Mouse (Mus musculus) cerebellum, adult 2 months (tissue): ENCODE measurements at regions not wholly inside any gene's neighbourhood (a gene's known extent, or its start where the extent isn't known, plus 50 kb on each side); places are given as distances from the start of the nearest gene placed in this dataset.

Source experiments
- DNase-seq, 2 experiments: peaks; one replicate each; pipeline ENCODE4 v3.0.0; 2021
- H3K27ac ChIP-seq: fragments of 200-500 bp; 2 replicates; pipeline ENCODE4 v1.5.1; 2012; ENCODE audit warnings: low read length, control low read depth, inconsistent platforms; ENCODE audit not compliant: insufficient read depth
- H3K27me3 ChIP-seq: fragments of 200-500 bp; 2 replicates; pipeline ENCODE4 v1.6.1; 2012; ENCODE audit warnings: inconsistent platforms, mild to moderate bottlenecking, low read length, moderate library complexity; ENCODE audit not compliant: control insufficient read depth, insufficient read depth
- H3K4me1 ChIP-seq: fragments of 200-500 bp; 2 replicates; pipeline ENCODE4 v1.6.1; 2011; ENCODE audit warnings: low read length; ENCODE audit not compliant: control insufficient read depth, insufficient read depth
- H3K4me3 ChIP-seq: fragments of 200-500 bp; replicated peaks from 2 replicates; pipeline ENCODE3; 2011; ENCODE audit warnings: mild to moderate bottlenecking, low read depth, low read length, control low read depth; ENCODE audit not compliant: insufficient read depth
- CTCF ChIP-seq: fragments of 200-500 bp; IDR thresholded peaks from 2 replicates; pipeline ENCODE4 v1.5.1; 2011; ENCODE audit warnings: low read depth, mild to moderate bottlenecking, control low read depth, low read length, moderate library complexity, borderline replicate concordance; ENCODE audit not compliant: insufficient read depth
- POLR2A ChIP-seq: fragments of 200-500 bp; IDR thresholded peaks from 2 replicates; pipeline ENCODE4 v1.6.1; 2011; ENCODE audit warnings: low read length, control low read depth, borderline replicate concordance; ENCODE audit not compliant: insufficient read depth
- whole genome bisulfite sequencing: fragments of 180-500 bp; shearing (Covaris S2); methylation state at CpG from one replicate; pipeline ENCODE4 v1.1.7; 2018; 5-methylcytosine and 5-hydroxymethylcytosine counted together

GRCm38 (mm10) chr8:89261163-89261812 is 217.3 kb upstream of the Sall1 start:
- TF ChIP-seq CTCF (no peak), POLR2A (no peak)
- Histone ChIP-seq H3K4me3 (no peak overlapping the region), H3K27me3 (no peaks in the 10 kb centered on the region; the same call in 1 of the 2 replicates), H3K4me1 (no peaks in the 10 kb centered on the region), H3K27ac (no peak overlapping the region)
- DNase-seq, result no peak
- 81% methylated on average over 15 of the region's 15 CpGs for WGBS

- WGBS, result 81% methylated on average over 5 of the region's 5 CpGs
- Histone ChIP-seq H3K4me1 (no peaks in the 10 kb centered on the region), H3K27ac (no peak overlapping the region), H3K27me3 (no peaks in the 10 kb centered on the region), H3K4me3 (no peak overlapping the region)
- no peak for TF ChIP-seq POLR2A
- TF ChIP-seq CTCF, result no peak
- no peak for DNase-seq
Observed at GRCm38 (mm10) chr8:89259881-89260280, 215.9 kb upstream of the Sall1 start.

- Histone ChIP-seq H3K4me3 (no peak overlapping the region), H3K27me3 (no peaks in the 10 kb centered on the region), H3K4me1 (no peaks in the 10 kb centered on the region), H3K27ac (no peak overlapping the region)
- DNase-seq, result no peak
- WGBS, result 74% methylated on average over 4 of the region's 4 CpGs
- TF ChIP-seq POLR2A, result no peak
- TF ChIP-seq CTCF, result no peak
Observed at GRCm38 (mm10) chr8:89246342-89246741, 202.4 kb upstream of the Sall1 start.

GRCm38 (mm10) chr8:89245131-89245751 is 201.3 kb upstream of the Sall1 start:
- TF ChIP-seq POLR2A, result no peak
- TF ChIP-seq CTCF, result no peak
- no peak overlapping the region for H3K4me3 ChIP-seq
- H3K27ac ChIP-seq, result no peak overlapping the region
- WGBS, result 31% methylated on average over 25 of the region's 25 CpGs
- H3K27me3 ChIP-seq, result no peaks in the 10 kb centered on the region; the same call in 1 of the 2 replicates
- no peaks in the 10 kb centered on the region for H3K4me1 ChIP-seq
- DNase-seq, result no peak

GRCm38 (mm10) chr8:89241686-89242085 is 197.7 kb upstream of the Sall1 start:
- no peak for TF ChIP-seq POLR2A
- TF ChIP-seq CTCF, result no peak
- no peak overlapping the region for H3K27ac ChIP-seq
- H3K4me1 ChIP-seq, result no peaks in the 10 kb centered on the region
- DNase-seq, result no peak
- no peak overlapping the region for H3K4me3 ChIP-seq
- WGBS, result 81% methylated on average over 5 of the region's 5 CpGs
- H3K27me3 ChIP-seq, result no peaks in the 10 kb centered on the region; the same call in 1 of the 2 replicates

GRCm38 (mm10) chr8:89239626-89240025 is 195.7 kb upstream of the Sall1 start:
- no peak for TF ChIP-seq CTCF
- no peak for TF ChIP-seq POLR2A
- WGBS, result 3% methylated on average over 2 of the region's 2 CpGs
- Histone ChIP-seq H3K27ac (no peak overlapping the region), H3K4me1 (no peaks in the 10 kb centered on the region), H3K27me3 (no peaks in the 10 kb centered on the region; the same call in 1 of the 2 replicates), H3K4me3 (no peak overlapping the region)
- DNase-seq, result peak in 1 of 2 experiments; percentile 10

- Histone ChIP-seq H3K4me1 (no peaks in the 10 kb centered on the region), H3K4me3 (no peak overlapping the region), H3K27me3 (no peaks in the 10 kb centered on the region), H3K27ac (no peak overlapping the region)
- no peak for DNase-seq
- TF ChIP-seq CTCF, result no peak
- no peak for TF ChIP-seq POLR2A
Observed at GRCm38 (mm10) chr8:89234041-89234440, 190.1 kb upstream of the Sall1 start.

GRCm38 (mm10) chr8:89232318-89232717 is 188.4 kb upstream of the Sall1 start:
- Histone ChIP-seq H3K4me1 (no peaks in the 10 kb centered on the region), H3K27me3 (no peaks in the 10 kb centered on the region), H3K27ac (no peak overlapping the region), H3K4me3 (no peak overlapping the region)
- no peak for TF ChIP-seq CTCF
- TF ChIP-seq POLR2A, result no peak
- no peak for DNase-seq
- 89% methylated on average over 1 of the region's 1 CpGs for WGBS
